Mouse (Mus musculus): ENCODE data around the gene Kcns3.
"Not testable (repeated sequence)": the region's sequence is repeated elsewhere in the genome, so short reads cannot be mapped to it uniquely, and the experiment has no call there.

Gene Kcns3

GRCm38 (mm10) chr12:11071079-11071478 lies 79.8 kb downstream of the Kcns3 start:
- no peak for DNase-seq (ENCODE audit: low read depth)

GRCm38 (mm10) chr12:11066865-11067264 lies 84.0 kb downstream of the Kcns3 start:
- DNase-seq (ENCODE audit: low read depth) = no peak

GRCm38 (mm10) chr12:11052676-11053075 lies 98.2 kb downstream of the Kcns3 start:
- not testable (repeated sequence) for DNase-seq (ENCODE audit: low read depth)

GRCm38 (mm10) chr12:11041821-11042220 lies 109.0 kb downstream of the Kcns3 start:
- no peak for DNase-seq (ENCODE audit: low read depth)
